Mouse (Mus musculus): ENCODE measurements around the gene Plch2. TPM values are rescaled to one million over a fixed set of nuclear protein-coding genes. Genes with fewer than 3 reads are reported as not detected.

Plch2 gene
- polyA plus RNA-seq, 1 experiment, result 149 TPM

DNA sequence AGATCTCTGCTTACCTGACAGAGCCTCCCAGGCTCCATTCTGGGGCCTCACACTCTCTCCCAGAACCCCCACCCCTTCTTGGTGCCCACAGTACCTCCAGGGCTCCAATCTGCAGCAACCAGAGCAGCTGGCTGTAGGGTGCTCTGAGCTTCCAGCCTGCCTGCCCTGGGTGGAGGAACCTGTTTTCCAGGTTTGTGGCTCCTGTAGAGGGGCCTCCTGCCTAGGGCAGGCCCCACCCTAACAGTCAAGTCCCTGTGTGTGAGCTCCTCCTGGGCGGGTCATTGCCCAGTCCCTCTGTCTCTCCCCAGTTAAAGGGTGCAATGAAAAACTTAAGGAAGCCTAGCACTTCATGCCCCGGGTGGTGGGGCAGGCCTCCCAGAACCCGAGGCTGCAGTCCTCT, 7.3 kb upstream of the Plch2 start:
- no peak overlapping the region for H3K27ac ChIP-seq (ENCODE audit: insufficient read depth, low read length)
- peaks cover 15% of the 10 kb centered on the region for H3K4me1 ChIP-seq (ENCODE audit: control insufficient read depth, insufficient read depth, low read length)
- no peak for TF ChIP-seq POLR2A (IDR thresholded peaks at IDR 0.05; ENCODE audit: borderline replicate concordance, insufficient read depth, low read length)
- TF ChIP-seq CTCF (IDR thresholded peaks at IDR 0.05; ENCODE audit: borderline replicate concordance, insufficient read depth, low read depth, low read length), result no peak
- WGBS, result 79% methylated on average over 3 of the region's 3 CpGs
- no peak for DNase-seq
- no peaks in the 10 kb centered on the region for H3K27me3 ChIP-seq (ENCODE audit: control insufficient read depth, insufficient read depth, low read length)
- H3K4me3 ChIP-seq (replicated peaks; ENCODE audit: insufficient read depth, low read depth, low read length), result no peak overlapping the region

DNA sequence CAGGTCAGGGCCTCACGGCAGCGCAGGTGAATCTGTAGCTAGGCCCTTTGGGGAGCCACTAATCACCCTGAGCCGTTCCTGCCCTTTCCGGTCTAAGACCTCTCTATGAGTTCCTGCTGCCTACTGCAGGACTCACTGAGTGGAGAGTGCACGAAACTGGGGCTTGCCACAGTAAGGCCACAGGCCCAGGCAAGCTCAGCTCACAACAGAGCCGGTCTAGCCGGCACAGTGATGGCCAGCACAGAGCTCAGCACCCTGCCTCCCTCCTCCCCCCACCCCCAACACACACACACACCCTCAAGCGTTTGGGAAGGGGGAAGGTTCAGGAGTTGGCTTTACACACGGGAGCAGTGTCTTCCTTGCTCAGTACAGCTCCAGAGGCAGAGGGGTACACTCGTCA, 1.7 kb upstream of the Plch2 start:
- no peak overlapping the region for H3K4me3 ChIP-seq (replicated peaks; ENCODE audit: insufficient read depth, low read depth, low read length)
- no peaks in the 10 kb centered on the region for H3K27me3 ChIP-seq (ENCODE audit: control insufficient read depth, insufficient read depth, low read length)
- no peak overlapping the region for H3K27ac ChIP-seq (ENCODE audit: insufficient read depth, low read length)
- WGBS, result 79% methylated on average over 10 of the region's 10 CpGs
- peaks cover 30% of the 10 kb centered on the region for H3K4me1 ChIP-seq (ENCODE audit: control insufficient read depth, insufficient read depth, low read length)
- DNase-seq, result no peak
- TF ChIP-seq CTCF (IDR thresholded peaks at IDR 0.05; ENCODE audit: borderline replicate concordance, insufficient read depth, low read depth, low read length), result no peak
- TF ChIP-seq POLR2A (IDR thresholded peaks at IDR 0.05; ENCODE audit: borderline replicate concordance, insufficient read depth, low read length), result no peak

DNA sequence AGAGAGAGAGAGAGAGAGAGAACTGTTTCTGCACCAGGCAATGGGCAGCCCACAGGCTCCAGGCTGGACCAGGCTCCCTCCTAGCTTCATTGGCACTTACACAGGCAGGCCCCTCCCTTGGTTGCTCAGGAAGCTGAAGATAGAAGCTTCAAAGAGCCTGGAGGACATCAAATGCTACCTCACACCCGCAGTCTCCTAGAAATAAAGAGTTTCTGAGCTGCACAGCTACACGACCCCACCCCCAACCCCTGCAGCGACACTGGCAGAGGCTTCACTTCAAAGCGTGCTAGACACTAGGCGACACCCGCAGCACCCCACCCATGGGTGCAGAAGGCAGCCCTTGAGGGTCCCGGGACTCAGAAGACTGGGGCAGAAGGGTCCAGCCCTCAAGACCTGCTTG, 6.5 kb downstream of the Plch2 start:
- TF ChIP-seq POLR2A (IDR thresholded peaks at IDR 0.05; ENCODE audit: borderline replicate concordance, insufficient read depth, low read length) (no peak), CTCF (IDR thresholded peaks at IDR 0.05; ENCODE audit: borderline replicate concordance, insufficient read depth, low read depth, low read length) (no peak)
- no peak for DNase-seq
- Histone ChIP-seq H3K4me1 (ENCODE audit: control insufficient read depth, insufficient read depth, low read length) (peaks cover 34% of the 10 kb centered on the region), H3K4me3 (replicated peaks; ENCODE audit: insufficient read depth, low read depth, low read length) (no peak overlapping the region), H3K27ac (ENCODE audit: insufficient read depth, low read length) (no peak overlapping the region), H3K27me3 (ENCODE audit: control insufficient read depth, insufficient read depth, low read length) (no peaks in the 10 kb centered on the region)
- WGBS, result 87% methylated on average over 7 of the region's 7 CpGs

DNA sequence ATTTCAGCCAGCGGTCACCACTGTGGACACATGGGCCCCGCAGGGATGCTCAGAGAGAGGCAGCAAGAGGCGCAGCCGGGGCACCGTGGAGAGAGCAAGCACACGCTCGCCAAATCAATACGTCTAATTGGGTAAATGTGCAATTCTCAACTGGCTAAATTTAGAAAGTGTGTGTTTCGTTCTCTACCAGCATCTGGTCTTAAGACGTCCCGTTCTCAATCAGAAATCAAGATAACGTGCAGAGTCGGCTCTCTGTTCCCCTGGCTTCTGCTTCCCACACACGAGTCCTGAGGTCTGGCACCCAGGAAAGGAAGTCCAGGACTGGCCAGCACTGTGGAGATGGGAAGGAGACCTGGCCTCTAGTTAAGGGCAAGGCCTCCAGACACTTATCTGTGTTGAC, 9.9 kb downstream of the Plch2 start:
- no peak for DNase-seq
- no peak overlapping the region for H3K4me3 ChIP-seq (replicated peaks; ENCODE audit: insufficient read depth, low read depth, low read length)
- no peaks in the 10 kb centered on the region for H3K27me3 ChIP-seq (ENCODE audit: control insufficient read depth, insufficient read depth, low read length)
- H3K27ac ChIP-seq (ENCODE audit: insufficient read depth, low read length), result no peak overlapping the region
- TF ChIP-seq POLR2A (IDR thresholded peaks at IDR 0.05; ENCODE audit: borderline replicate concordance, insufficient read depth, low read length) (no peak), CTCF (IDR thresholded peaks at IDR 0.05; ENCODE audit: borderline replicate concordance, insufficient read depth, low read depth, low read length) (no peak)
- peaks cover 17% of the 10 kb centered on the region for H3K4me1 ChIP-seq (ENCODE audit: control insufficient read depth, insufficient read depth, low read length)
- 87% methylated on average over 14 of the region's 14 CpGs for WGBS

DNA sequence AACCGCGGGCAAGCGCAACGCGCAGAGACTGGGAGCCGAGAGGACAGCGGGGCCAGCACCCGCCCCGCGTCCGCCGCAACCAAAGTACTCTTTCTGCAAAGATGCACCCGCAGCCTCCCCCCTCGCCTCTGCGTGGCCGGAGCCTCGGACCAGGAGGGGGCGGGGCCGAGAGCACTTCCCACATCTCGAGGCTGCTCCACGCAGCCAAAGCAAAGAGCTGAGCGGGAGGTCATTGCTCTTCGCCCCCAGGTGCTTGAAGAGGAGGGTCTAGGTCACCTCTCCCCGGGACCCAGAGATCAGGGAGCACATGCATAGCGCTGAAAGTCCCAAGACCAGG, 13.3 kb downstream of the Plch2 start:
- TF ChIP-seq CTCF (IDR thresholded peaks at IDR 0.05; ENCODE audit: borderline replicate concordance, insufficient read depth, low read depth, low read length), result no peak
- TF ChIP-seq POLR2A (IDR thresholded peaks at IDR 0.05; ENCODE audit: borderline replicate concordance, insufficient read depth, low read length), result no peak
- DNase-seq, result peak; percentile 60 to 66
- H3K4me1 ChIP-seq (ENCODE audit: control insufficient read depth, insufficient read depth, low read length), result peaks cover 26% of the 10 kb centered on the region
- H3K27me3 ChIP-seq (ENCODE audit: control insufficient read depth, insufficient read depth, low read length), result no peaks in the 10 kb centered on the region
- no peak overlapping the region for H3K27ac ChIP-seq (ENCODE audit: insufficient read depth, low read length)
- peak overlapping the region; percentile 25 for H3K4me3 ChIP-seq (replicated peaks; ENCODE audit: insufficient read depth, low read depth, low read length)
- WGBS, result 1% methylated on average over 25 of the region's 25 CpGs

DNA sequence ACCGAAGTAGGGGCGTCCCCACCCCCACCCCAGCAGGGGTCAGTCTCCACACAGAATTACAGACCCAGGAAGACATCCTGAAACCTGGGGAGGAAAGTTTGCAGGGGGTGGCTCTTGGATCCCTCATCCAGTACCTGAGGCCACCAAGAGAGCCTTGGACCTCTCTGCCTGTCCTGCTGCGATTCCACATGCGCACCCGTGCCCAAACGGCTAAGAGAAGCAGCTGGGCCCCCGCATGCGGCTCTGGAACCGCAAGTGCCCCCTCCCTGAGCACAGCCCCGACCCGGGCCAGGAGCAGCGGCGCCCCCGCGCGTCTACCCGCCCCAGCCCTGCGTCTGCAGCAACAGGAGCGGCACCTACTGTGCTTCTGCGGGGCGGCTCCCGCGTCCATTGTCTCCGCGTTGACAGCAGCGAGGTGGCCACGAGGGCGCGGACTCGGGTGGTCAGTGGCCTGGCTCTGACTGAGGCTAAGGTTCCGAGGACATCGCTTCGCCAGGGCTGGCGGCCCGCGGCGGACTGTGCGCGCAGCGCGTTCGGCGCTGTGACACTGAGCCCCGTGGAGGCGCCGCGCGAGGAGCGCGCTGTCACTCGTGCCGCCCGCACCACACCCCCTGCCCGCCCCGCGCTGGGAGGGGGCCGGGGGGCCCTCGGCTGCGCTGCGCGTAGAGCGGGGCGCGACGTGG, 13.8 kb downstream of the Plch2 start:
- H3K4me3 ChIP-seq (replicated peaks; ENCODE audit: insufficient read depth, low read depth, low read length), result peak overlapping the region; percentile 25
- H3K27ac ChIP-seq (ENCODE audit: insufficient read depth, low read length), result no peak overlapping the region
- H3K27me3 ChIP-seq (ENCODE audit: control insufficient read depth, insufficient read depth, low read length), result no peaks in the 10 kb centered on the region
- TF ChIP-seq POLR2A (IDR thresholded peaks at IDR 0.05; ENCODE audit: borderline replicate concordance, insufficient read depth, low read length) (no peak), CTCF (IDR thresholded peaks at IDR 0.05; ENCODE audit: borderline replicate concordance, insufficient read depth, low read depth, low read length) (no peak; the same call in 1 of the 2 replicates)
- peak; percentile 61 to 69 for DNase-seq
- 1% methylated on average over 65 of the region's 65 CpGs for WGBS
- H3K4me1 ChIP-seq (ENCODE audit: control insufficient read depth, insufficient read depth, low read length), result peaks cover 26% of the 10 kb centered on the region

DNA sequence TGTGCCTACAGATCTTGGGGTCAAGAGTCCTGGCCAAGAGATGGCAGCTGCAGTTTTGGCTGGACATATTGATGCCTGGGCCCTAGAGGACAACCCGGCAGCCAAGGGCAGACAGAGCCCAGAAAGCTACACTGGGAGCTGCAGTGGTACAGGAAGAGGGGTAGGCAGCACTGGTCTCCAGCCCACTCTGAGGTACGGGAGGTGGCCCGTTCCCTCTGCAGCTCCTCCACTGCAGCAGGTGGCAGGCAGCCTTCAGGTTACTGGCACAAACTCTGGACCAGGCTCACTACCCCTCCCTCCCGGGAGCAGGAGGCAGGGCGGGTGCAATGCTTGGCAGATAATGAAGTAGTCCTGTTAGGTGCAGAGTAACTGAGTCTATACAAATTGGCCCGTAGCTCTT, 15.9 kb downstream of the Plch2 start:
- Histone ChIP-seq H3K27ac (ENCODE audit: insufficient read depth, low read length) (no peak overlapping the region), H3K4me3 (replicated peaks; ENCODE audit: insufficient read depth, low read depth, low read length) (no peak overlapping the region), H3K4me1 (ENCODE audit: control insufficient read depth, insufficient read depth, low read length) (peaks cover 28% of the 10 kb centered on the region), H3K27me3 (ENCODE audit: control insufficient read depth, insufficient read depth, low read length) (no peaks in the 10 kb centered on the region)
- TF ChIP-seq POLR2A (IDR thresholded peaks at IDR 0.05; ENCODE audit: borderline replicate concordance, insufficient read depth, low read length) (no peak), CTCF (IDR thresholded peaks at IDR 0.05; ENCODE audit: borderline replicate concordance, insufficient read depth, low read depth, low read length) (no peak)
- 7% methylated on average over 6 of the region's 6 CpGs for WGBS
- peak; percentile 63 to 75 for DNase-seq

DNA sequence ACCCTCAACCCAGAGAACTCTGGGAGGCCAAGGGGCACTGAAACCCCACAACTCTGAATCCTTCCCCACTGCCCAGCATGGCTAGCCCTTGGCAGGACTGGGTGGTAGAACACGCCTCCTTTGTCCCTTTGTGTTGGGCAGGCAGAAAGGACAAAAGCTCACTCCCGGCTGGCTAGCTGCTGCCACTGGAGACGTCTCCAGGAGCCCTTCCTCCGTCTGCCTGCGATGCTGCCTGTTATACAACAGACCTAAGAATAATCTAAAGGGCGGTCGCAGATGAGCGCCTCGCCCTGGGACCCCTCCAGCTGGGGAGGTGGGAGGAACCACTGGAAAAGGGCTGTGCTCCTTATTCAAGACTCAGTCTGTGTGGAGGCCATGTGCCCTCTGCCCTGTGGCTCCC, 16.4 kb downstream of the Plch2 start:
- Histone ChIP-seq H3K27ac (ENCODE audit: insufficient read depth, low read length) (no peak overlapping the region), H3K4me3 (replicated peaks; ENCODE audit: insufficient read depth, low read depth, low read length) (no peak overlapping the region), H3K4me1 (ENCODE audit: control insufficient read depth, insufficient read depth, low read length) (peaks cover 33% of the 10 kb centered on the region), H3K27me3 (ENCODE audit: control insufficient read depth, insufficient read depth, low read length) (no peaks in the 10 kb centered on the region)
- no peak for DNase-seq
- WGBS, result 52% methylated on average over 9 of the region's 9 CpGs
- TF ChIP-seq POLR2A (IDR thresholded peaks at IDR 0.05; ENCODE audit: borderline replicate concordance, insufficient read depth, low read length), result no peak
- no peak for TF ChIP-seq CTCF (IDR thresholded peaks at IDR 0.05; ENCODE audit: borderline replicate concordance, insufficient read depth, low read depth, low read length)
